Mouse (Mus musculus) left cerebral cortex, postnatal 4 days (tissue): ENCODE measurements around the gene Nap1l1. TPM values are rescaled to one million over a fixed set of nuclear protein-coding genes. Genes with fewer than 3 reads are reported as not detected.
"Not testable (repeated sequence)": the region's sequence is repeated elsewhere in the genome, so short reads cannot be mapped to it uniquely, and the experiment has no call there.

Experiments used
- DNase-seq: peaks from one replicate; pipeline ENCODE4 v3.0.0-alpha.2; 2022
- intact Hi-C: fragments of 180-260 bp; cut with DNase I; formaldehyde crosslinking; loops from one replicate; pipeline ENCODE4 v1.15.1; 2025
- total RNA-seq, 2 experiments: library from RNA; stranded (reverse); gene quantifications; 2 replicates each; pipeline ENCODE4 v1.2.3; 2021

Nap1l1 gene
- 100 to 1,000 TPM; 229 to 241 TPM for total RNA-seq

DNA sequence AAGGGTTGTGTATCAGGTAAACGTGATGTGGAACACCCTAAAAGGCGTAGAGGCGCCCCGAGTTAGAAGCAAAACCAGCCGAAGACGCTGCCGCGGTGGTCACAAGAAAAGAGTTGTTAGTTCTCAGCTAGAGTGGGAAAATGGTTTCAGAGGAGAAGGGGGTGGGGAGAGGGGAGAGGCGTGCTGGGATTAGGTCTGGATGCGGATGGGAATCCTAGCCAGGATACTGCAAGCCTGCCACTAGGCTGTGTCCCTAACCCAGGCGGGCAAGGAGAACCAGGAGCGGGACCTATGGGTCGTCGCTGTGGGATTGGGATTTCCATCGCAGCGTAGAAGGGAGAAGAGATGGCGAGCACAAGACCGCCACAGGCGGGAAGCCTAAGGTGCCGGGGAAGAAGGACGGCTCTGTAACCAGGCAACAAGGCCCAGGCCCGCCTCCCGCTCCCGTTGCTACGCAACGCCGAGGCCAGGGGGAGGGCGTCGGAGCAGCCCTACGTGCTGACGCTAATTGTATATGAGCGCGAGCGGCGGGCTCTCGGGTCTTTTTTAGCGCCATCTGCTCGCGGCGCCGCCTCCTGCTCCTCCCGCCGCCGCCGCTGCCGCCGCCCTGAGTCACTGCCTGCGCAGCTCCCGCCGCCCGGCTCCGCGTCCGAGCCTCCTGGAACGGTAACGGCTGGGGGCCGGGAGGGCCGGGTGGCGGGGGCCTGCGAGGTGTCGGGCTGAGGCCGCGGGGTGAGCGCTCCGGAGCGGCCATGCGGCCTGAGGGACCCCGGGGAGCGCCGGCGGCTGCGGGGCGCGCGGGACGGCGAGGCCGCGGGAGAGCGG lies at the start of gene Nap1l1:
Nap1l1 (plus strand) TSS at position 538 of the 825 bp plus-strand sequence.
- intact Hi-C loops = loop anchor here (5.0 kb wide), 1 partner anchor 176 kb away; the partner anchor contains the start of gene Bbs10
- peak; percentile 98 for DNase-seq

DNA sequence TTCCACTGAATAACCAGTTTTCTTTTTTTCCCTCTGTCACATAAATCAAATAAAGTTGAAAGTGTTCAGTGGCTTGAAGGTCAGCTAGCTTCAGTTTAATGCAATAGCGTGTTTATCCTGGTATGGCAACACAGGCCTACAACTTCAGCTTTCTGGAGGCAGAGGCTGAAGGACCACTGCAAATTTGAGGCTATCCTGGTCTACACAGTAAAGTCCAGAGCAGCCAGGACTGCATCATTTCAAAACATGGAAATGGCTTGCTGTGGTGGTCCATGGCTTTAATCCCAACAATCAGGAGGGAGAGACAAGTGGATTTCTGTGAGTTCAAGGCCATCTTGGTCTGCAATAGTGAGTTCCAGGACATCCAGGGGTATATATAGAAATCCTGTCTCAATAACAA lies 46.5 kb upstream of the Nap1l1 start:
- intact Hi-C loops = no loop called here
- DNase-seq = no peak

DNA sequence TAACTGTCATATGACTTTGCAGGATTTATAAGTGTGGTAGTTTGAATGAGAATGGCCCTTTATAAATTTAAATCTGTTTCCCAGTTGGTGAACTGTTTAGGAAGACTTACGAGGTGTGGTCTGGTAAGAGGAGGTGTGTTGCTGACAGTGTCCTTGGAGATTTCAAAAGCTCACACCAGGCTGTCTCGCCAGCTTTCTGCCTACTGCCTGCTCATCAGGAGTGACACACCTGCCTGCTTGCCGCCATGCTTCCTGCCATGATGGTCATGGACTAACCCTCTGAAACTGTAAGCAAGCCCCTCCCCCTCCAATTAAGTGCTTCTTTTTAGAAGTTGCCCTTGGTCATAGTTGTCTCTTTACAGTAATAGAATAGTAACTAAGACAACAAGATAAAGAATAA lies 39.5 kb upstream of the Nap1l1 start:
- no peak for DNase-seq
- intact Hi-C loops = no loop called here

DNA sequence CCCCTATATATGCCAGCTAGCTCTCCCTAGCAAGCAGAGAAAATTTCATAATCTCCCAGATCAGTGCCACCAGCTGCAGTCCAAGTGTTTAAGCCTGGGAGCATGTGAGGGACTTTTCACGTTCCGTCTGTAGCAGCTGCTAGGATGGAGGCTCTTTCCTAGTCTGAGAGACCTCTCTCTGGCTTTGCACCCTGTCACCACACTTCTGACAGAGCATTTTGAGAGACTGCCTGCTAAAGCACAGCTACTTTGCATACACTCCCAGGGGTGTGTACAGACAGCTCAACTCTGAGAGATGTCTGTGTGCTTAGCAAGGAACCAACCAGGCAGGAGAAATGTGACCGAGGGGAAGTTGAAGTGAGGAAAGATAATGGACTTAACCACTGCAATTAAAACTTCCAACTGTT lies 32.0 kb upstream of the Nap1l1 start:
- DNase-seq = no peak
- intact Hi-C loops = no loop called here

DNA sequence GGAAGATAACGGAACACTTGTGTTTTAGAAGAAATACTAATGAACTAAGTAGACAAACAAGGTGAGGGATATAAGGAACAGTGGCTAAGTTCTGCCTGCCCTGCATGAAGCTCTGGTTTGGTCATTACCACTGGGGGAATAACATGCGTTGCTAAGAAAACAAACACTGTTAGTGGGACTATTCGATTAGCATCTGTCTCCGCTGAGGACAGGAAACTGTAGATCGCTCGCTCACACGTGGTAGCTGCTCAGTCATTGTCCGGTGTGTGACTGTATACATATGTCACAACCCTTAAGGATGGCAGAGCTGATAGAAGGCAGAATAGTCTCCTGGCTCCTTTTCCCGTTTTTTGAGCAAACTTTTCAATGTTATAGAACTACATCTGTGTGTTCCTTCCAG lies 28.8 kb upstream of the Nap1l1 start:
- no peak for DNase-seq
- intact Hi-C loops = no loop called here

DNA sequence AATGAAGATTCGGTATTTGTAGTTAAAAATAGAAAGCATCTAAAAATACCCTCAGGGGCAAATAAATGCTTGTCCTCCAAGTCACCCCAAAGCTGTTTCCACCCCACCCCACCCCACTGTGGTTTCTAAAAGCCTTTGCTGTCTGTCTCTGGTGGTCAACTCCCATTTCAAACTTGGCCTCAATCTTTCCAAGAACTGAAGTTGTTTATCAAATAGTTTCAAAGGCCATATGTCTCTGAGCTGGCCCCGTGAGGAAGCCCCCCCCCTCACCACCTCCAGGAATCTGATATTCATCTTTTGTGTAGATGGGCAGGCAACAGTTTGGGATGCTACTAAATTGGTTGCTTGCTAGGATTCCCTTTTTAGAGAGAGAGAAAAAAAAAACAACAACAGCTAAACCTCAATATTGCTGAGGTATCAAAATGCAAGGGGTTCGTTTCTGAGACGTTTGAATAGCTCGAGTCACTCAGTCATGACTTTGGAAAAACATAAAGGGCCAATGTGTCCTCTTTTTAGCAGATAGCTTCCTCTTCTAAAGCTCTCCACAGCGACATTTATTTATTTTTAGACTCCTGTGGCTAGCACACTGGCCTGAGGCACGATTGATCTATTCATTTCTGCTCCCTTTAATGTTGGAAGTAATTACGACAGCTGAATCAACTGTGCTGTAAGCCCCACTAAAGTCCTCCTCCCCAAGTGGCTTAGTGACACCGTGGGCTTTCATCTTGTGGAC lies 26.9 kb upstream of the Nap1l1 start:
- DNase-seq = no peak
- intact Hi-C loops = no loop called here

DNA sequence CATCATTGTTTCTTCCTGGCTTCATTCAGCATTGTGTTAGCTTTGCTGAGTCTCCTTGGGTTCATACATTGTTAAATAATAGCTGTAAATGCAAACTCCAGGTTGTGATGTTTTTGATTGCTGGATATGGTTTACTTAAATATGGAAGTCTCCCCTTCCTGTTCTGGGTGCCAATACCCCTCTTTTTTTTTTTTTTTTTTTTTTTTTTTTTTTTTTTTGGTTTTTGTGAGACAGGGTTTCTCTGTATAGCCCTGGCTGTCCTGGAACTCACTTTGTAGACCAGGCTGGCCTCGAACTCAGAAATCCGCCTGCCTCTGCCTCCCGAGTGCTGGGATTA lies 26.4 kb upstream of the Nap1l1 start:
- intact Hi-C loops, DNase-seq: not testable (repeated sequence)

DNA sequence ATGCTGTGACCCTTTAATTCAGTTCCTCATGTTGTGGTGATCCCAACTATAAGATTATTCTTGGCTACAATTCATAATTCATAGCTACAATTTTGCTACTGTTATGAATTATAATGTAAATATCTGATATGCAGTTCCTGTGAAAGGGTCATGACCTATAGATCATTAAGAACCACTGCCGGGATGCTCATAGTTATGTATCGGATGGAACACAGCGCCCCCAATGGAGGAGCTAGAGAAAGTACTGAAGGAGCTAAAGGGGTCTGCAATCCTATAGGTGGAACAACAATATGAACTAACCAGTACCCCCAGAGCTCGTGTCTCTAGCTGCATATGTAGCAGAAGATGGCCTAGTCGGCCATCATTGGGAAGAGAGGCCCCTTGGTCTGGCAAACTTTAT lies 23.4 kb upstream of the Nap1l1 start:
- intact Hi-C loops, DNase-seq: not testable (repeated sequence)

DNA sequence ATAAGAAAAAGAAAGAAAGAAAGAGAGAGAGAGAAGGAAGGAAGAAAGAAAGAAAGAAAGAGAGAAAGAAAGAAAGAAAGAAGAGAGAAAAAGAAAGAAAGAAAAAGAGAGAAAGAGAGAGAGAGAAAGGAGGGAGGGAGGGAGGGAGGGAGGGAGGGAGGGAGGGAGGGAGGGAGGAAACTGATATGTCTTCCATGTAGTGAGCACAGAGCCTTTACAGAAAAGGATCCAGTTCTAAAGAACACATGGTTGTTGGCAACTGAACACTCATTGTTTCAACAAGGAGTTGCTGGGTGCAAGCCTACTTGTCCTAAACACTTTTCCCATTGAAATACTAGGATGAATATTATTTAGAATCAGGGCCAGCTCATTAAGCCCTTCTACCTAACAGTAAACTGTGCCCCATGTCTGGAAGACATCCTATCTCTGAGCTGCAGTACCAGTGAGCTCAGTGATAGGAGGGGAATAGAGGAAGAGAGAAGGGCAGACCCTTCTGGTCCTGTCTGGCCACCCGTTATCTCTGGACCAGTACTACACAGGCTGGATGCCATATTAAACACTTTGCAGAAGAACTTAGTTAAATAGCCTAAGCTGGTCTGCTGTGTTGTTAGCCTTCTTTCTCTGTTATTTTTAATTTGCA lies 21.2 kb upstream of the Nap1l1 start:
- no peak for DNase-seq
- intact Hi-C loops = no loop called here

DNA sequence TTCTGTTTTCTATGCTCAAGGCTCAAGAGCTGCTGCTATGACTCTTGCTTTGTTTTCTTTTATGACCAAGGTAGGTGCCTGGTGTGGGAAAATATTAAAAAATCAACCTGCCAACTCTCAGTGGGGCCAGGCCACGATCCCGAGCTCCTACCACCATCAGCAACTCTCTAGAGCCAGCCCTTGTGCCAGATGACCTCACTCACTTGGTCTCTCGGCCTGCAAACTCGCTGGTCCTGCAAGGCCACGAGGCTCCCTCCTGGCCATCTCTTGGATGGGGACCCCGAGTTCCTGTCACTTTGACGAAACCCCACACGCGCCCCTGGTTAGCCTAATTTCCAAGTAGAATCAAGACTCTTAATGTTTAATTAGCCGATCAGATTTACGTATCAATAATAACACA lies 20.6 kb upstream of the Nap1l1 start:
- intact Hi-C loops = no loop called here
- DNase-seq = no peak

DNA sequence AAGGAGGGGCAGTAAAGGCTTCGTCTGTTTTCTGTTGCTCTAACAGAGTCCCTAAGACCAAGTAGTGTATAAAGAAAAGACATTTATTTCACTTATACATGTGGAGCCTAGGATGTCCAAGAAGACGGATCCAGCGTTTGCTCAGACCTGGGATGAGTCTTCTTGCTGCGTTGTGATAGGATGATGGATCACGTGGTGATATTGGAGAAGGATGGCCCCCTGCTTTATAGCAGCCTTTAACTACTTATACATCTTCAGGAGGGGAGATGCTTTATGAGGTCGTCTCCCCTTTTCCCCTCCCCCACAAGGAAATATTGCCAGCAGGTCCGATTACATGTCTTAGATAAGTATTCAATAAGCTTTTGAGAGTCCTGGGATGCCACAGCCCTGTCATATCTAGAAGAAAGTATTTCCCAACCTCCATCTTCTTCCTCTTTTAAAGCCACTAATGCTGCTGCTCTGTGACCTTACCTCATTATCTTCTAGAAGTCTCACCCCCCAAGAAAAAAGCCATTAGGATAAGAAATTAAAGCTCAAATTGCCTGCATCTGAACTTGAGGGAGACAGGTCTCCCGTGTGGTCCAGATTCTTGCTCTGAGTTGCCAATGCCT lies 18.2 kb upstream of the Nap1l1 start:
- intact Hi-C loops = no loop called here
- DNase-seq = no peak

DNA sequence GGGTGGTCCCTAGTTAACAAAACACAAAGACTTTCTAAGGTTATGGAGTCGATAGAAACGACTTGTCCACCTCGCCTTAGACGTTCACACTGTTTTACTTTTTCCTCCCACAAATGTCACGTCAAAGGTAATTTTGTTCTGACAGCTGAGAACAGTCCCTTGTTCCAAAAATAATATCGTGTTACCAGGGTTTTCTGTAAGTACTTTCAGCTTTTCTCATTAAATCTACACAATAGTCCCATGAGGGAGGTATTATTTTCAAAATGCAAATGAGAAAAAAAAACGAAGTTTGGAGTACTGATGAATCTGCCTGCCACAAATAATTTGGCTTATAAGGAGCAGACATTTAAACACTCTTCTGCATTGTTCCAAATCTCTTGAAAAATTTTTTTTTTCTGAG lies 14.9 kb upstream of the Nap1l1 start:
- intact Hi-C loops = no loop called here
- no peak for DNase-seq

DNA sequence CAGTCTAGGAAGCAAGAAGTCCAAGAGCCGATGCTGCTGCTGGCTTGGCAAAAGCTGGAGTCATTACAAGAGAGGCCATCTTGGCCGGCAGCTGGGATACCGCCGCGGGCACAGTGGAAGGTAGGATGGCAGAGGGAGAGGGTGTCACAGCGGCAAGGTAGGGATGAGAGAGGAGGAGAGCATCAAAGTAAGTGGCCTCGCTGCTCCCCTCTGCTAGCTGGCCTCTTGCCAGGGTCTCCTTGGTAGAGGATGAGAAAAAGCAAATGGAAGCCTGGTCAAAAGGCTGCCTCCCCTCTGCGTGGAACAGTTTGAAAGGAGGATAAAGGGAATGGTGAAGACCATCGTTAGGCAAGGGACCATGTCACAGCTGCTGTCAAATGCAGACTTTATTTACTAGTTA lies 14.0 kb upstream of the Nap1l1 start:
- DNase-seq = peak; percentile 63

DNA sequence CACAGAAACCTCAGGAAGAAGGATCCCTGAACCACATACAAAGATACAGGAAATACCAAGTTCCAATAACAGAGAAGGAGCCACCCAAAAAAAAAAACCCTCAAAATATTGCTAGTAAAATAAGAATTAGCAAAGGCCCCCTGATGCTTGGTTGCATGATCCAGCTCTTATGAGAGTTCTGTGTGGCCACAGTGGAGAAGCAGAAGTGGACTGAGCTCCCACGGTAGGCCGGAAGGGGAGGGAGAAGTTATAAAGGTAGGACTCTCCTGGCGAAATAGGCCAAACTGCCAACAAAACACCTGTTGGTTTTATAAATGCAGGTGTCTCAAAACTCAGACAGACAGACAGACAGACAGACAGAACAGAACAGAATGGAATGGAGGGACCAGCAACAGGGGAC lies 13.1 kb upstream of the Nap1l1 start:
- intact Hi-C loops = no loop called here
- no peak for DNase-seq

More for the DNA sequence above, 14.0 kb upstream of the Nap1l1 start:
- intact Hi-C loops = no loop called here

DNA sequence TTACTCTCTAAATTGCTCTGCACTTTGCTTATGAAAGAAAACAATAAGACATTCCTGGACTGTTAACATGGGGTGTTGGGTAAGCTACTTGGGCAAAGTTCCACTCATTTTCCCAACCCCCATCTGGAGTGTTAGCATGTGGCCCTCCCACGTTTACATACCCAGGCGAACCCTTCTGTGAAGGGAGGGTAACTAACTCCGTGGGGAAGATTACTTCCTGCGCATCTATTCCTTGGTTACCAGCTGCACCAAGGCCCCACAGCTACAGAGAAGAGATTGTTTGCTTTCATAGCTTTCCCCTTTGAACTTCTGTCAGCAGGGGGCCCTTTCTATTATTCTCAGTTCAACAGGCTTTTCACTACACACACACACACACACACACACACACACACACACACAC lies 12.6 kb upstream of the Nap1l1 start:
- intact Hi-C loops = no loop called here
- no peak for DNase-seq

DNA sequence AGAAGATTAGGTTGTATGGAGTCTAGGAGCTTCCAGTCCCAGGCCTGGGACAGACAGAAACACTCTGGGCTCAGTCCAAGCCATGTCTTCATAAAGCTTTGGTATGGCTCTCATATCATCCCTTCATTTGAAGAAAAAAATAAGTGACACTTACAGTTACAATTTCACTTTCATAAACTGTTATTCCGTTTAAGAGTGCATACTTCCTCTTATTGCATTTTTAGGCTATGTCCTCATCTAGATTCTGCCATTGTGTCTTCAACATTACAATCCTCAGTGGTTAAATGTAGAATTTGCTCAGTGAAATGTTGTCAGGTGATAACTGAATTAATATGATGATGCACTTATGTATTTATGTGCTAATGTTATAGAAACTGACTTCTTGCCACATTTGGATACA lies 8.2 kb upstream of the Nap1l1 start:
- no peak for DNase-seq
- intact Hi-C loops = no loop called here

DNA sequence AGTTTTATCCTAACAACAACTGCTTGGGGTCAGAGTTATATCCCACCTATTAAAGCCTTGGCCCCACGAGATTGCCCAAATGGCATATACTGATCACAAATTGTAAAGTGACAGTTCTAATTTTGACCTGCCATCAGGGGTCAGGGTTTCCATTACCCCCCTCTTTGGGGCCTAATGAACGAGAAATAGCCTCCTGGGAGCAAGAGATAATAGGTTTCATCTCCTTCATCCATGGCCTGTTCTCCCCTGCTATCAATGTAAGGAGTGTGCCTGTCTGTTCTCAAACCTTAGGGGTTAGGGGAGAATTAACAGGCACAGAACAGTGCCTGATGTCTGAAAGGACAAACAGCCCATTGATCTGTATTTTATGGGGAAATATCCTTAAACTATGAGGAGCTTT lies 7.6 kb upstream of the Nap1l1 start:
- DNase-seq = no peak
- intact Hi-C loops = no loop called here

DNA sequence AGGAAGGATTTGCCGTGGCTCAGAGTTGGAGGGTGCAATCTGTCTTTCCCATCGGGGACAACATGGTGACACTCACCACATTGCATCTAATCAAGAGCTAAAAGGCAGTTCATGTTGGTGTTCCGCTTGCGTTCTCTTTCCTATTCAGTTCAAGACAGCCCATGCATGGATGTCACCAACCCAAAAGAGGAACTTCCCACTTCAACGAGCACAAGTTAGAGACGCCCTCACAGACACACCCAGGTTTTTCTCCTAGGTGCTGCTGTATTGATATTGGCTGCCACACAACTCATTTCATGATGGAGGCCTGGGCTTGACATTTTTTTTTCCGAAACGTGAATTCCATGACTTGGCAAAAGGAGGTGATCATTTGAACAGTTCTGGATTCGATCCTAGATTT lies 1.9 kb upstream of the Nap1l1 start:
- no peak for DNase-seq
- intact Hi-C loops = loop anchor here (5.0 kb wide), 1 partner anchor 174 kb away; the partner anchor contains the start of gene Bbs10

DNA sequence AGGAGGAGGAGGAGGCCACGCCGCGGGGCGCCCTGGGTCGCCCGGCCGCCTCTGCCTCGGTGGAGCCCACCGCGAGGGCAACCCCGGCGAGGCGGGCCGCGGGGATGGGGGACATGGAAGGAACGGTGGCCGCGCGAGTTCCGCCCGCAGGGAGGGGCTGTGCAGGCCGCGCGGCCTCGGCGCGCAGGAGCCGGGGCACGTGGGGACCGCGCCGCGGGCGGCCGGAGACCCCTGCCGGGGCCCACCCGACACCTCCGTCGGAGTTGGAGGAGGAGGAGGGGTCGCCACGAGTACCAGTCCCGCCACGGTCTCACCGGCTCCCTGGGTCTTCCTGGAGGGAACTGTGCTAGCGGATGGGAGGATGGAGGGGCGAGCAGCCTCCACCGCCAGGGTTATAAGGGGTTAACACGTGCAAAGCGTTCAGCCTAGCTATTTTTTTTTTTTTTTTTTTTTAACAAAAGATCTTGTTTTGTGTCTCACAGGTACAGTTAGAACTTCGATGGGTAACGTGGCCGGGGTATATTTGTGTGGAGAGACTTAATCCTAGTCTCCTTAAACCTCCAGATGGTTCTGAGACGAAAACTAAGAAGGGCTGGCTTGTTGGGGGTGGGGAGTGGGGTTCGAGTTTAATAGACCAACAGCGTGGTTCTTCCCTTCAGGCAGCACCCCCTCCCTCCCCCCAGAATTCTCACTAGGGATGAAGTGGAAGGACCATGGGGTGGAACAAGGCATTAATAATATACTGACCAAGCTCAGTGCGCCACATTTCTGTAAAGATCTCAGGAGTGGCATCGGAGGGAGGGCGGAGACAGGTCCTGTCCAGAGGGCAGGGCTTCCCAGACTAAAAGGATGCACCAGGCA lies 718 bp downstream of the Nap1l1 start:
- intact Hi-C loops = loop anchor here (5.0 kb wide), 1 partner anchor 176 kb away; the partner anchor contains the start of gene Bbs10
- peak; percentile 56 for DNase-seq

DNA sequence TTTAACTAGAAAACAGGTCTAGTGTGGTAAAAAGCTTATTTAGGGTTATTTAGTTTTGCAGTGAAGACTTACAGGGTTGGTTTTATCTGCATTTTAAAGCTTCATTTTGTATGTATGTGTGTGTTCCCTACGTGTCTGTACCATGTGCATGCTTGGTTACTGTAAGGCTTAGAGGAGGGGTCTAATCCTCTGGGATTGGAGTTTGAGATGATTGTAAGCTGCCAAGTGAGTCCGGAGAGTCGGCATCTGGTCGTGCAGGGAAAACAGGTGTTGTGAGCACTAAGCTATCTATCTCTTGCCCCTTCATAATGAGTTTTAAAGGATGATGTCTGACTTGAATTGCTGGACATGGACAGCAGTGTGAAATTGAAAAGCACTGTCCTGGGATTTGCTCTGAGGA lies 3.3 kb downstream of the Nap1l1 start:
- DNase-seq = no peak
- intact Hi-C loops = no loop called here
